Comparison of ENCODE assay signal across 10 mouse cellular contexts in the genomic region with DNA sequence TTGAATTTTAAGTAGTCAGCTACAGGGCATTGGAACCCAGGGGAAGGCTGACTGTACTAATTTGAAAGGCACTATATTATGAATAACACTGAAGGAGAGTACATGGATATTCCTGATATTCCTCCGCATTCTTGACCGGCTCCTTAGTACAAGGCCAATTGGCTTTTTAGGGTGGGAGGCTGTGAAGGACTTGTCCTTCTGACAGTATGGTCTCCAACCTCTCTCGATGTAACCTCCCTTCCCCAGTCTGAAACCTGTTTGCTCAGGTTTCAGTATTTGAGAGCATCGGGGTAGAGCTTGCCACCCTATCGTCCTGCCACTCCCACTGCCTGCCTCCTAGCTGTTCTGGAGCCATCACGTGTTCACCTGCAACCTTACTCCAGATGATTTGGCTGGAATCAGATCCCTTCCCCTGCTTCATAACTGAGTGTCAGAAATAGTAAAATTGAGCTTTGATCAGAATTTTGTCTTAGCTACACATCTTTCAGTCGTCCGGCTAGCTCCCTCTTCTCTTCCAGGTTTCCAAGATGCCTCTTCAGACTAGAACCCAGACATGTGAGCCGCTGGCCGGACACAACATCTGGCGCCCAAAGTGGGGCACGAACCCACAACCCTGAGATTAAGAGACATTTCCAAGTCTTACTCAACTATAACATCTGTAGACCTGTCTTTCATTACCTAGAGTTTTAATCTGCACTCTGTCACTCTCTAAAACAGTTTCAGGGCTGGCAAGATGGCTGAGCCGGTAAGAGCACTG.
"Had no signal": no experiment of that assay in that cellular context is flagged by ENCODE, and none has a peak within 500 bp of the region (broad histone marks: within the 10 kb centered on the region; RNA-seq: fewer than 3 reads in every experiment).

No protein-coding gene starts in this region.

- H3K9me3 ChIP-seq: limb, embryonic 13.5 days had no signal

- H3K4me2 ChIP-seq: limb, embryonic 13.5 days; midbrain, embryonic 12.5 days had no signal

- DNase-seq: layer of hippocampus, adult 9-11 months; layer of hippocampus, postnatal 36 days; left cerebral cortex, postnatal 4 days; right cerebral cortex, adult 18-20 months; right cerebral cortex, postnatal 25 days; thymus, postnatal 4 days had no signal

- H3K27ac ChIP-seq: kidney, postnatal 0 days; limb, embryonic 13.5 days; liver, embryonic 14.5 days; midbrain, embryonic 12.5 days had no signal

- H3K27me3 ChIP-seq: limb, embryonic 13.5 days; midbrain, embryonic 12.5 days had no signal

- H3K9ac ChIP-seq: limb, embryonic 13.5 days; liver, embryonic 14.5 days; midbrain, embryonic 12.5 days had no signal

- H3K4me3 ChIP-seq: limb, embryonic 13.5 days; midbrain, embryonic 12.5 days had no signal
